Mouse (Mus musculus): ENCODE data around the gene 4930518I15Rik.
"Not testable (repeated sequence)": the region's sequence is repeated elsewhere in the genome, so short reads cannot be mapped to it uniquely, and the experiment has no call there.

4930518I15Rik gene

GRCm38 (mm10) chr2:156874760-156875510, 17.2 kb upstream of the 4930518I15Rik start:
- DNase-seq, result peak; percentile 92 to 93

GRCm38 (mm10) chr2:156874047-156874759, 16.5 kb upstream of the 4930518I15Rik start:
- DNase-seq, result peak in 1 of 2 experiments; percentile 29

GRCm38 (mm10) chr2:156873629-156874028, 15.9 kb upstream of the 4930518I15Rik start:
- DNase-seq, result peak; percentile 77 to 78

GRCm38 (mm10) chr2:156870519-156870918, 12.8 kb upstream of the 4930518I15Rik start:
- DNase-seq, result no peak

- no peak for DNase-seq
Measured at GRCm38 (mm10) chr2:156869554-156869953, 11.8 kb upstream of the 4930518I15Rik start.

- DNase-seq, result peak in 1 of 2 experiments; percentile 55
Measured at GRCm38 (mm10) chr2:156868994-156869393, 11.2 kb upstream of the 4930518I15Rik start.

- DNase-seq, result peak in 1 of 2 experiments; percentile 53
Measured at GRCm38 (mm10) chr2:156864481-156864880, 6.7 kb upstream of the 4930518I15Rik start.

- DNase-seq, result no peak
Measured at GRCm38 (mm10) chr2:156863487-156864160, 5.9 kb upstream of the 4930518I15Rik start.

- peak; percentile 97 to 99 for DNase-seq
Measured at GRCm38 (mm10) chr2:156862772-156863486, 5.2 kb upstream of the 4930518I15Rik start, which contains the start of gene Rab5if. Gene Rab5if (plus strand): TSS chr2:156863128.

GRCm38 (mm10) chr2:156862041-156862717, 4.4 kb upstream of the 4930518I15Rik start:
- no peak for DNase-seq

GRCm38 (mm10) chr2:156858671-156859070, 925 bp upstream of the 4930518I15Rik start:
- DNase-seq, result no peak

- DNase-seq, result no peak
Measured at GRCm38 (mm10) chr2:156857385-156857791, 358 bp downstream of the 4930518I15Rik start.

GRCm38 (mm10) chr2:156856311-156856710, 1.4 kb downstream of the 4930518I15Rik start:
- no peak for DNase-seq

GRCm38 (mm10) chr2:156853999-156854771, 3.6 kb downstream of the 4930518I15Rik start:
- peak; percentile 60 to 75 for DNase-seq

- not testable (repeated sequence) for DNase-seq
Measured at GRCm38 (mm10) chr2:156853584-156853983, 4.2 kb downstream of the 4930518I15Rik start.

GRCm38 (mm10) chr2:156850505-156850904, 7.2 kb downstream of the 4930518I15Rik start:
- no peak for DNase-seq

- no peak for DNase-seq
Measured at GRCm38 (mm10) chr2:156848526-156849182, 9.1 kb downstream of the 4930518I15Rik start.

GRCm38 (mm10) chr2:156847653-156848052, 10.1 kb downstream of the 4930518I15Rik start:
- DNase-seq, result no peak

- no peak for DNase-seq
Measured at GRCm38 (mm10) chr2:156844715-156845114, 13.0 kb downstream of the 4930518I15Rik start.

- DNase-seq, result no peak
Measured at GRCm38 (mm10) chr2:156843331-156843730, 14.4 kb downstream of the 4930518I15Rik start.

GRCm38 (mm10) chr2:156842711-156843110, 15.0 kb downstream of the 4930518I15Rik start:
- no peak for DNase-seq

Data from cerebellum, adult 18-20 months (tissue).